Mouse (Mus musculus): ENCODE data around the gene Ubtf.

Ubtf gene

GRCm38 (mm10) chr11:102346926-102347325 lies 27.4 kb upstream of the Ubtf start:
- in situ Hi-C loops (cut with MboI), result no loop called here

GRCm38 (mm10) chr11:102344458-102344857 lies 24.9 kb upstream of the Ubtf start:
- in situ Hi-C loops (cut with MboI), result no loop called here

- in situ Hi-C loops (cut with MboI), result no loop called here
Measured at GRCm38 (mm10) chr11:102342742-102343141, 23.2 kb upstream of the Ubtf start.

GRCm38 (mm10) chr11:102341101-102341500 lies 21.6 kb upstream of the Ubtf start:
- in situ Hi-C loops (cut with MboI), result no loop called here

GRCm38 (mm10) chr11:102339624-102340023 lies 20.1 kb upstream of the Ubtf start:
- in situ Hi-C loops (cut with MboI), result no loop called here

- in situ Hi-C loops (cut with MboI), result no loop called here
Measured at GRCm38 (mm10) chr11:102339195-102339594, 19.7 kb upstream of the Ubtf start.

GRCm38 (mm10) chr11:102338561-102338960 lies 19.0 kb upstream of the Ubtf start:
- in situ Hi-C loops (cut with MboI), result no loop called here

- in situ Hi-C loops (cut with MboI), result no loop called here
Measured at GRCm38 (mm10) chr11:102337921-102338320, 18.4 kb upstream of the Ubtf start.

GRCm38 (mm10) chr11:102336191-102336590 lies 16.6 kb upstream of the Ubtf start:
- in situ Hi-C loops (cut with MboI), result no loop called here

- in situ Hi-C loops (cut with MboI), result no loop called here
Measured at GRCm38 (mm10) chr11:102334973-102335700, 15.6 kb upstream of the Ubtf start.

GRCm38 (mm10) chr11:102334010-102334409 lies 14.5 kb upstream of the Ubtf start:
- in situ Hi-C loops (cut with MboI), result no loop called here

- in situ Hi-C loops (cut with MboI), result no loop called here
Measured at GRCm38 (mm10) chr11:102333061-102333460, 13.5 kb upstream of the Ubtf start.

- in situ Hi-C loops (cut with MboI), result no loop called here
Measured at GRCm38 (mm10) chr11:102331806-102332205, 12.3 kb upstream of the Ubtf start.

GRCm38 (mm10) chr11:102330039-102330438 lies 10.5 kb upstream of the Ubtf start:
- in situ Hi-C loops (cut with MboI), result no loop called here

- in situ Hi-C loops (cut with MboI), result no loop called here
Measured at GRCm38 (mm10) chr11:102329518-102329917, 10.0 kb upstream of the Ubtf start.

GRCm38 (mm10) chr11:102327839-102328238 lies 8.3 kb upstream of the Ubtf start:
- in situ Hi-C loops (cut with MboI), result no loop called here

- in situ Hi-C loops (cut with MboI), result no loop called here
Measured at GRCm38 (mm10) chr11:102327250-102327649, 7.7 kb upstream of the Ubtf start.

- in situ Hi-C loops (cut with MboI), result loop anchor here (5.0 kb wide), 1 partner anchor 84 kb away; the partner anchor contains the start of gene Slc25a39
Measured at GRCm38 (mm10) chr11:102323516-102323915, 4.0 kb upstream of the Ubtf start.

- in situ Hi-C loops (cut with MboI), result loop anchor here (5.0 kb wide), 1 partner anchor 85 kb away; the partner anchor contains the start of gene Slc25a39
Measured at GRCm38 (mm10) chr11:102321931-102322330, 2.4 kb upstream of the Ubtf start.

- in situ Hi-C loops (cut with MboI), result loop anchor here (5.0 kb wide), 1 partner anchor 87 kb away; the partner anchor contains the start of gene Slc25a39
Measured at GRCm38 (mm10) chr11:102320686-102321005, 1.1 kb upstream of the Ubtf start.

- in situ Hi-C loops (cut with MboI), result loop anchor here (5.0 kb wide), 1 partner anchor 87 kb away; the partner anchor contains the start of gene Slc25a39
Measured at GRCm38 (mm10) chr11:102319941-102320685, 571 bp upstream of the Ubtf start.

- in situ Hi-C loops (cut with MboI), result no loop called here
Measured at GRCm38 (mm10) chr11:102318576-102319409, 749 bp downstream of the Ubtf start.
